Mouse (Mus musculus) midbrain, embryonic 14.5 days (tissue): Measurements from ENCODE around the gene Tnrc6c. TPM values are rescaled to one million over a fixed set of nuclear protein-coding genes. Genes with fewer than 3 reads are reported as not detected.

ENCODE experiments used
- ATAC-seq: fragments of 200-750 bp; cut with Nextera tagmentation; 2 replicates; pipeline ENCODE4 v1.8.0; 2017; ENCODE audit warnings: moderate number of reproducible peaks, moderate library complexity; ENCODE audit not compliant: low FRiP score, low TSS enrichment
- DNase-seq: peaks from one replicate; pipeline ENCODE4 v3.0.0-alpha.2; 2015
- H3K27ac ChIP-seq: fragments of 300-500 bp; sonication (generic); replicated peaks from 2 replicates; pipeline ENCODE4 v1.5.1; 2014; ENCODE audit warnings: mild to moderate bottlenecking, low read depth, low read length, moderate library complexity
- H3K27me3 ChIP-seq: fragments of 300-500 bp; sonication (generic); 2 replicates; pipeline ENCODE4 v1.6.1; 2014; ENCODE audit warnings: low read length, control low read depth, mixed read lengths; ENCODE audit not compliant: control insufficient read depth, insufficient read depth
- H3K36me3 ChIP-seq: fragments of 300-500 bp; sonication (generic); 2 replicates; pipeline ENCODE4 v1.6.1; 2014; ENCODE audit warnings: low read length, control low read depth; ENCODE audit not compliant: control insufficient read depth, insufficient read depth
- H3K4me1 ChIP-seq: fragments of 300-500 bp; sonication (generic); 2 replicates; pipeline ENCODE4 v1.6.1; 2014; ENCODE audit warnings: mild to moderate bottlenecking, antibody characterized with exemption, low read length, control low read depth; ENCODE audit not compliant: control insufficient read depth, insufficient read depth
- H3K4me2 ChIP-seq: fragments of 300-500 bp; sonication (generic); 2 replicates; pipeline ENCODE4 v1.6.1; 2014; ENCODE audit warnings: mild to moderate bottlenecking, low read length, moderate library complexity
- H3K4me3 ChIP-seq: fragments of 300-500 bp; sonication (generic); replicated peaks from 2 replicates; pipeline ENCODE4 v1.5.1; 2014; ENCODE audit warnings: low read depth, low read length
- H3K9ac ChIP-seq: fragments of 300-500 bp; sonication (generic); replicated peaks from 2 replicates; pipeline ENCODE4 v1.6.1; 2014; ENCODE audit warnings: mild to moderate bottlenecking, low read length, moderate library complexity
- H3K9me3 ChIP-seq: fragments of 300-500 bp; sonication (generic); 2 replicates; pipeline ENCODE4 v1.6.1; 2016; ENCODE audit warnings: low read length, control low read depth, mixed read lengths; ENCODE audit not compliant: control insufficient read depth
- WGBS: fragments of 180-500 bp; shearing (Covaris S2); extraction: QIAGEN DNeasy Blood & Tissue Kit; methylation state at CpG from one replicate; pipeline ENCODE4 v1.1.7; 2014; 5-methylcytosine and 5-hydroxymethylcytosine counted together
- polyA plus RNA-seq: library from polyadenylated mRNA; unstranded; fragments of >200 nt; fragmentation: Nextera tagmentation; extraction: Ambion mirVana; gene quantifications from 2 replicates; pipeline ENCODE4 v1.2.1, GENCODE M21; 2014

Gene Tnrc6c
- polyA plus RNA-seq, 1 experiment from 2014 or later = 34.0 TPM

- H3K27ac ChIP-seq = no peak overlapping the region; the same call in 1 of the 2 replicates
- H3K27me3 ChIP-seq = no peaks in the 10 kb centered on the region
- peak overlapping the region; percentile 13 for H3K4me3 ChIP-seq
- H3K36me3 ChIP-seq = no peaks in the 10 kb centered on the region
- ATAC-seq (no peak), DNase-seq (peak; percentile 70)
- H3K9me3 ChIP-seq = no peaks in the 10 kb centered on the region
- H3K9ac ChIP-seq = peak overlapping the region; percentile 37; the same call in 1 of the 2 replicates
- peaks cover 33% of the 10 kb centered on the region for H3K4me1 ChIP-seq
- WGBS = 32% methylated on average over 4 of the region's 4 CpGs
- H3K4me2 ChIP-seq = peak overlapping the region; percentile 83
Measured at GRCm38 (mm10) chr11:117658974-117659373, 4.9 kb downstream of the Tnrc6c start.

GRCm38 (mm10) chr11:117663036-117663809, 9.1 kb downstream of the Tnrc6c start:
- H3K4me2 ChIP-seq = no peak overlapping the region
- no peaks in the 10 kb centered on the region for H3K27me3 ChIP-seq
- no peaks in the 10 kb centered on the region for H3K9me3 ChIP-seq
- DNase-seq = no peak
- WGBS = 87% methylated on average over 4 of the region's 4 CpGs
- H3K9ac ChIP-seq = no peak overlapping the region
- H3K36me3 ChIP-seq = no peaks in the 10 kb centered on the region
- H3K4me3 ChIP-seq = no peak overlapping the region
- H3K4me1 ChIP-seq = peaks cover 30% of the 10 kb centered on the region
- ATAC-seq = no peak
- no peak overlapping the region for H3K27ac ChIP-seq

- Histone ChIP-seq H3K9ac (no peak overlapping the region), H3K36me3 (no peaks in the 10 kb centered on the region), H3K4me3 (no peak overlapping the region), H3K9me3 (no peaks in the 10 kb centered on the region), H3K4me1 (peaks cover 30% of the 10 kb centered on the region), H3K4me2 (no peak overlapping the region), H3K27me3 (no peaks in the 10 kb centered on the region), H3K27ac (no peak overlapping the region)
- DNase-seq (no peak), ATAC-seq (no peak)
Measured at GRCm38 (mm10) chr11:117663810-117664139, 9.7 kb downstream of the Tnrc6c start.

- 39% methylated on average over 3 of the region's 3 CpGs for WGBS
- H3K4me3 ChIP-seq = no peak overlapping the region
- no peaks in the 10 kb centered on the region for H3K36me3 ChIP-seq
- no peaks in the 10 kb centered on the region for H3K9me3 ChIP-seq
- H3K4me2 ChIP-seq = no peak overlapping the region
- no peak overlapping the region for H3K9ac ChIP-seq
- DNase-seq = no peak
- no peak overlapping the region for H3K27ac ChIP-seq
- H3K27me3 ChIP-seq = no peaks in the 10 kb centered on the region
- H3K4me1 ChIP-seq = peaks cover 20% of the 10 kb centered on the region
- no peak for ATAC-seq
Measured at GRCm38 (mm10) chr11:117665189-117665588, 11.1 kb downstream of the Tnrc6c start.

- no peaks in the 10 kb centered on the region for H3K36me3 ChIP-seq
- no peak overlapping the region for H3K9ac ChIP-seq
- no peak overlapping the region for H3K4me3 ChIP-seq
- no peaks in the 10 kb centered on the region for H3K9me3 ChIP-seq
- ATAC-seq = no peak
- H3K4me1 ChIP-seq = peaks cover 20% of the 10 kb centered on the region
- no peaks in the 10 kb centered on the region for H3K27me3 ChIP-seq
- DNase-seq = no peak
- H3K4me2 ChIP-seq = no peak overlapping the region
- H3K27ac ChIP-seq = no peak overlapping the region
Measured at GRCm38 (mm10) chr11:117666563-117666962, 12.5 kb downstream of the Tnrc6c start.

GRCm38 (mm10) chr11:117667152-117667551, 13.1 kb downstream of the Tnrc6c start:
- 79% methylated on average over 5 of the region's 5 CpGs for WGBS
- ATAC-seq (no peak), DNase-seq (no peak)
- Histone ChIP-seq H3K9ac (no peak overlapping the region), H3K36me3 (no peaks in the 10 kb centered on the region), H3K27me3 (no peaks in the 10 kb centered on the region), H3K9me3 (no peaks in the 10 kb centered on the region), H3K4me2 (no peak overlapping the region), H3K4me1 (peaks cover 20% of the 10 kb centered on the region), H3K4me3 (no peak overlapping the region), H3K27ac (no peak overlapping the region)

GRCm38 (mm10) chr11:117667825-117668224, 13.7 kb downstream of the Tnrc6c start:
- Histone ChIP-seq H3K36me3 (no peaks in the 10 kb centered on the region), H3K4me1 (peaks cover 20% of the 10 kb centered on the region), H3K4me2 (no peak overlapping the region), H3K4me3 (no peak overlapping the region), H3K9ac (no peak overlapping the region), H3K27ac (no peak overlapping the region; the same call in 1 of the 2 replicates), H3K27me3 (no peaks in the 10 kb centered on the region), H3K9me3 (no peaks in the 10 kb centered on the region)
- WGBS = 48% methylated on average over 5 of the region's 5 CpGs
- DNase-seq (peak; percentile 45), ATAC-seq (no peak)

GRCm38 (mm10) chr11:117671626-117672025, 17.5 kb downstream of the Tnrc6c start:
- H3K27ac ChIP-seq = no peak overlapping the region
- no peak for ATAC-seq
- H3K4me1 ChIP-seq = peaks cover 18% of the 10 kb centered on the region
- no peak overlapping the region for H3K4me3 ChIP-seq
- no peak overlapping the region for H3K4me2 ChIP-seq
- no peaks in the 10 kb centered on the region for H3K27me3 ChIP-seq
- H3K36me3 ChIP-seq = no peaks in the 10 kb centered on the region
- no peak for DNase-seq
- H3K9ac ChIP-seq = no peak overlapping the region
- H3K9me3 ChIP-seq = no peaks in the 10 kb centered on the region
- 91% methylated on average over 5 of the region's 5 CpGs for WGBS

GRCm38 (mm10) chr11:117674531-117674930, 20.4 kb downstream of the Tnrc6c start:
- no peak overlapping the region for H3K4me2 ChIP-seq
- H3K27me3 ChIP-seq = no peaks in the 10 kb centered on the region
- H3K36me3 ChIP-seq = no peaks in the 10 kb centered on the region
- WGBS = 97% methylated on average over 1 of the region's 1 CpGs
- ATAC-seq (no peak), DNase-seq (no peak)
- H3K9me3 ChIP-seq = no peaks in the 10 kb centered on the region
- H3K4me3 ChIP-seq = no peak overlapping the region
- no peak overlapping the region for H3K27ac ChIP-seq
- peaks cover 16% of the 10 kb centered on the region for H3K4me1 ChIP-seq
- H3K9ac ChIP-seq = no peak overlapping the region
